Mouse (Mus musculus) cerebellum, adult 2 months (tissue): ENCODE measurements around the gene Gm49661.

ENCODE experiments used
- CTCF ChIP-seq: fragments of 200-500 bp; IDR thresholded peaks from 2 replicates; pipeline ENCODE4 v1.5.1; 2011; ENCODE audit warnings: low read depth, mild to moderate bottlenecking, control low read depth, low read length, moderate library complexity, borderline replicate concordance; ENCODE audit not compliant: insufficient read depth
- POLR2A ChIP-seq: fragments of 200-500 bp; IDR thresholded peaks from 2 replicates; pipeline ENCODE4 v1.6.1; 2011; ENCODE audit warnings: low read length, control low read depth, borderline replicate concordance; ENCODE audit not compliant: insufficient read depth

GRCm38 (mm10) chr8:84968650-84969049 lies 583 bp downstream of the Gm49661 start:
- TF ChIP-seq POLR2A (no peak), CTCF (no peak)
